Mouse (Mus musculus) forebrain, embryonic 10.5 days (tissue): ENCODE results near the gene Adamts1. TPM values are rescaled to one million over a fixed set of nuclear protein-coding genes. Genes with fewer than 3 reads are reported as not detected.

ENCODE experiments used
- DNase-seq: peaks from one replicate; pipeline ENCODE4 v3.0.0-alpha.2; 2017; ENCODE audit warnings: low spot score; ENCODE audit errors: extremely low spot score
- H3K27ac ChIP-seq: fragments of 300-500 bp; sonication (generic); 2 replicates; pipeline ENCODE4 v1.5.1; 2016; ENCODE audit warnings: mild to moderate bottlenecking
- H3K27me3 ChIP-seq: fragments of 300-500 bp; sonication (generic); 2 replicates; pipeline ENCODE4 v1.6.1; 2016; ENCODE audit warnings: mild to moderate bottlenecking; ENCODE audit not compliant: poor library complexity, severe bottlenecking
- H3K36me3 ChIP-seq: fragments of 300-500 bp; sonication (generic); replicated peaks from 2 replicates; pipeline ENCODE4 v1.6.1; 2016; ENCODE audit warnings: mild to moderate bottlenecking, moderate library complexity
- H3K4me1 ChIP-seq: fragments of 300-500 bp; sonication (generic); 2 replicates; pipeline ENCODE4 v1.6.1; 2016
- H3K4me3 ChIP-seq: fragments of 300-500 bp; sonication (generic); 2 replicates; pipeline ENCODE4 v1.5.1; 2016; ENCODE audit warnings: mild to moderate bottlenecking, moderate library complexity
- H3K9me3 ChIP-seq: fragments of 300-500 bp; sonication (generic); 2 replicates; pipeline ENCODE4 v1.6.1; 2016; ENCODE audit warnings: mild to moderate bottlenecking, moderate library complexity
- WGBS: fragments of 180-500 bp; shearing (Covaris S2); methylation state at CpG from one replicate; pipeline ENCODE4 v1.1.7; 2016; 5-methylcytosine and 5-hydroxymethylcytosine counted together
- polyA plus RNA-seq: library from polyadenylated mRNA; unstranded; fragments of >200 nt; fragmentation: Nextera tagmentation; extraction: Ambion mirVana; gene quantifications from 2 replicates; pipeline ENCODE4 v1.2.1, GENCODE M21; 2016

Gene Adamts1
- polyA plus RNA-seq, 1 experiment from 2014 or later = 15.9 TPM

DNA sequence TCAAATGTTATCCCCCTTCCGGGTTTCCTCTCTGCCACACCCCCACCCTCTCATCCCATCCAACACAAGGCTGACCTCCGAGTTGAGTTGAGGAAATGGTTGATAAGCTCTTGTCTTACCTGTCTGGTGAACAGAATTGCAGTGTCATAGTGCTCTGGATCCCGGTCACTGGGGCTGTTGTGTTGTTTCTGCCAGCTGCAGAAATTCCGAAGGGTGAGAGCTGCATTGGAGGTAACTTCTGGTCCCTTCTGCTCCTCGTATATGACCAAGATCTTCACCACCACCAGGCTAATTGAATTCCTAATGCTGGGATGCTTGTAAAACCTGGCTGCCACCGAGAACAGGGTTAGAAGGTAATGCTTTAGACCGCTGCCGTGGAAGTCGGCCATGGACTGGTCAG, 2.9 kb downstream of the Adamts1 start:
- H3K4me3 ChIP-seq = peak overlapping the region; percentile 80
- no peaks in the 10 kb centered on the region for H3K27me3 ChIP-seq
- H3K4me1 ChIP-seq = peaks cover 43% of the 10 kb centered on the region
- peak overlapping the region; percentile 91; the same call in 1 of the 2 replicates for H3K27ac ChIP-seq
- WGBS = 78% methylated on average over 9 of the region's 9 CpGs
- no peak for DNase-seq
- peaks cover 53% of the 10 kb centered on the region for H3K36me3 ChIP-seq
- no peaks in the 10 kb centered on the region for H3K9me3 ChIP-seq

DNA sequence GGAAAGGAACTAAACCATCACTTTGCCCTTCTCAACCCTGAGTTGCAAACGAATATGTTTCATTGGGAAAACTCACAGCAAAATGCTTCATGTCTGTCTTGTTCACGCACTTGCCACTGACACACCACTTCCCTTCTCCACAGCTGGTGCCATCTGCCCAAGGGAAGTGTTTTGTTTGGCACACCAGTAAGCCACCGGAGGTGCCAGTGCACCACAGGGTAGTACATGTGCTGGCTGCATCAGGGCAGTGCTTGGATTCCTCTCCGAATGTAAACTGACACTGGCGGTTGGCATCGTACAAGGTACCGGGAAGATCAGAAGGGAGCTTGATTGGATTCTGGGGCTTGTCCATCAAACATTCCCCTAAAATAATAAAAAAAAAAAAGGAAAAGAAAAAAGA, 4.6 kb downstream of the Adamts1 start:
- no peak overlapping the region for H3K27ac ChIP-seq
- peaks cover 65% of the 10 kb centered on the region for H3K36me3 ChIP-seq
- peaks cover 27% of the 10 kb centered on the region for H3K4me1 ChIP-seq
- H3K9me3 ChIP-seq = no peaks in the 10 kb centered on the region
- DNase-seq = no peak
- H3K4me3 ChIP-seq = no peak overlapping the region
- 96% methylated on average over 7 of the region's 7 CpGs for WGBS
- H3K27me3 ChIP-seq = no peaks in the 10 kb centered on the region

DNA sequence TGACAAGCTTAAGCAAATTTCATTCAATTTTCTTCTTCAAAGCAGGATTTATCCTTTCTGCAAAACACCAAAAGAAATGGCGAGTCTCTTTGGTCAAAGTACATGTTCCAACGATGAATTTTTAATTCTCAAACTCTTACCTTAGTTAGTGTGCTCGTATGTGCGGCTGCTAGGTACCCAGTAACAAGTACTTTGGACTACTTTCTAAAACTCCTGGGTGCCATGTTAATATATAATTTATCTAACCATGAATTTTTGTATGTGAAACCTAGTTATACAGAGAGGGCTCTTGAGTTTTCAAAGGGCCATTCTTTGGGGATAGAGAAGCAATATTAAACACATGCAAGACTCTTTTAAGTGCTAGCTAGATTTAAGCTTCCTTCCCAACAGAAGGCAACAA, 5.8 kb downstream of the Adamts1 start:
- H3K27ac ChIP-seq = no peak overlapping the region
- H3K9me3 ChIP-seq = no peaks in the 10 kb centered on the region
- DNase-seq = no peak
- no peak overlapping the region for H3K4me3 ChIP-seq
- H3K36me3 ChIP-seq = peaks cover 65% of the 10 kb centered on the region
- peaks cover 17% of the 10 kb centered on the region for H3K4me1 ChIP-seq
- H3K27me3 ChIP-seq = no peaks in the 10 kb centered on the region
- 94% methylated on average over 4 of the region's 4 CpGs for WGBS

DNA sequence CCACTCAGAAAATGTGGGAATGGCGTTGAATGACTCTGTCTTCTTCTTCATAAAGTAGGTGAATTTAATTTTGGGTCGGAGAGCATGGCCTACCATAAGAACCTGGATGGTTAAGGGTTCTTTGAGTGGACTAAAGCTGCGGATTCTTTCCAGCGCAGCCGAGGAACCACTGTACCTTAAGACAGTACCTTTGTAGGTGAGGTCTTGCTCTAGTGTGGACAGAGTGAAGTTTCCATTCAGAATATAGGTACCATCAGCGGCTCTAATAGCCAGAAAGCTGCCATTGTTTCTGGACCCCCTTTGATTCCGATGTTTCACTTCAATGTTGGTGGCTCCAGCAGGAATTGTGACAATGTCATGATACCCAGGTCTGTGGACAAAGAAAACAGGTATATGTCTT, 7.2 kb downstream of the Adamts1 start:
- peaks cover 10% of the 10 kb centered on the region for H3K4me1 ChIP-seq
- H3K27me3 ChIP-seq = no peaks in the 10 kb centered on the region
- H3K36me3 ChIP-seq = peaks cover 65% of the 10 kb centered on the region
- no peaks in the 10 kb centered on the region for H3K9me3 ChIP-seq
- no peak for DNase-seq
- WGBS = 94% methylated on average over 7 of the region's 7 CpGs
- H3K4me3 ChIP-seq = no peak overlapping the region
- no peak overlapping the region for H3K27ac ChIP-seq

DNA sequence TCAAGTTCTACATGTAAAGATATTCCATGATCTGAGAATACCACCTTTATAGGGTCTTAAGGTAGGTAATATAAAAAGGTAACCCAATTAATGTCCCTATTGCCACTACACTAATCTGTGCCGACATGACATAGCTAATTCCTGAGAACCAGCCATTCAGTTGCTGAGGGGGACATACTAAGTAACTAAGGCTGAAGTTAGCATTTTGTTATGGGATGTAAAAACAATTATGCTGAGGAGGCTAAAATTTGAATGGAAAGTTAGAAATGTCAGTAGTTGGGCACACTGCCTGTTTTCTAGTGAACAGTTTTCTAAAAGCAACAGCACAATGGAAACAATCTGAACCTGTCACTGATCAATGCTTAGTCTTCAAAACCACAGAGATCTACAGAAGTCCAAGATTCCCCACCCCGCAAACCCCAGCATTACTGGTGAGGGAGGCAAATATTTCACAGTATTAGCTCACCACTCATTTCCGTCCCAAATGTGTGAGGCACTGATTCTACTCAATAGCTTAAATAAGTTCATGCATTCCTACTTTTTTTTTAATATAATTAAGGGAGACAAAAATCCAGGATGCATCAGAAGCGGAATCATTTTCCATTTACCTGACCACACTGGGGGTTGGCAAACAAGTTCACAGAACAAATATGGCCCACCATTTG, 9.6 kb downstream of the Adamts1 start:
- H3K4me3 ChIP-seq = no peak overlapping the region
- no peaks in the 10 kb centered on the region for H3K9me3 ChIP-seq
- H3K27ac ChIP-seq = no peak overlapping the region
- DNase-seq = no peak
- H3K4me1 ChIP-seq = no peaks in the 10 kb centered on the region
- H3K36me3 ChIP-seq = peaks cover 45% of the 10 kb centered on the region
- WGBS = 91% methylated on average over 4 of the region's 4 CpGs
- no peaks in the 10 kb centered on the region for H3K27me3 ChIP-seq

DNA sequence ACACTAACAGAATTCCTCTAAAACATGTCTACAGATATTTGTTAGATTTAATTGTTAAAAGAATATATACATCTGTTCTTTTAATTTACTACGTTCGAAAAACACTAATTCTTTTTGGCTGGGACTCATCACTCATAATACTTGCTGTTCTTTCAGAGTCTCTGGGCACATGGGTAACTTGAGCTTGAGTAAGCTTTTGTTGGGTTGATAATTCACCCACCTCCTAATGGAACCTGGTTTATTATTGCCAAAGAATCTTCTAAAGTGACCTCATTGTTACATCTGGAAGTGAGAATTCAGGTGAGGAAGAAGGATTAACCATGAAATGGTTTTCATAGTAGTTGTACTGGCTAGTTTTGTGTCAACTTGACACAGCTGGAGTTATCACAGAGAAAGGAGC, 21.8 kb downstream of the Adamts1 start:
- H3K4me3 ChIP-seq = no peak overlapping the region
- H3K4me1 ChIP-seq = no peaks in the 10 kb centered on the region
- no peaks in the 10 kb centered on the region for H3K36me3 ChIP-seq
- no peak for DNase-seq
- no peaks in the 10 kb centered on the region for H3K9me3 ChIP-seq
- H3K27me3 ChIP-seq = no peaks in the 10 kb centered on the region
- no peak overlapping the region for H3K27ac ChIP-seq
- 88% methylated on average over 2 of the region's 2 CpGs for WGBS

DNA sequence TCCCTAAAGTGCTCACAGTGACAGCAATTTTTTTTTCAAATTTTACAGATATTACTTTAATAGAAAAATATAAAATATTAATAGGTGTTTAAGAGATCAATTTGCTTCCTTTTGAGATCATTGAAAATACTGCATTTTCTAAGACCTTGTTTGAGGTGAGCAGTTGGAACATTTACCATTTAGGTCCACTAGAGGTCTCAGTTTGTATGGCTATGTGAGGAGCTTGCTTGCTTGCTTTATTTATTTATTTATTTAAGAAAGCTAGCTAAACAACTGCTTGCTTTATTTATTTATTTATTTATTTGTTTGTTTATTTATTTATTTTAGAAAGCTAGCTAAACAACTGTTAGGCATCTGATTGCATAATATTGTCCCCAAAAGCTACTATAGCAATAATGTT, 23.1 kb downstream of the Adamts1 start:
- H3K9me3 ChIP-seq = no peaks in the 10 kb centered on the region
- DNase-seq = no peak
- no peaks in the 10 kb centered on the region for H3K4me1 ChIP-seq
- no peaks in the 10 kb centered on the region for H3K27me3 ChIP-seq
- no peak overlapping the region for H3K4me3 ChIP-seq
- no peaks in the 10 kb centered on the region for H3K36me3 ChIP-seq
- no peak overlapping the region for H3K27ac ChIP-seq

DNA sequence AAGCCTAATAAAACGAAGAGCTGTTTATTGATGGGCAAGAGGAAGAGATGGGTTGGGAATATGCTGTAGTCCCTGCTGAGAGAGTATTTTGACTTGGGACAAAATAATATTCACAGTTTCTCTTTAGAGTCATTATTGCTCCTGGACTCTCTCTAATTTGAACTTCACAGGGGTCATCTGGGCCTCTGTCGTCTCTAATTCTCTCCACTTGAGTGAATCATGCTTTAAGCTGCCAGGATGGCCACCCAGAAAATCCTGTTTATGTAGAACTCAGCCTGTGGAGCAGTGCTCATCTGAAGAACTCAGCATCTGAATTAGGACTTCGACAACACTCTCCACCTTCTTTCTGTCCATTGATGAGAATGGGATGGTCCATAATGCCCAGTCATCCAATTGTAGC, 30.6 kb downstream of the Adamts1 start:
- H3K4me3 ChIP-seq = no peak overlapping the region
- 73% methylated on average over 3 of the region's 3 CpGs for WGBS

DNA sequence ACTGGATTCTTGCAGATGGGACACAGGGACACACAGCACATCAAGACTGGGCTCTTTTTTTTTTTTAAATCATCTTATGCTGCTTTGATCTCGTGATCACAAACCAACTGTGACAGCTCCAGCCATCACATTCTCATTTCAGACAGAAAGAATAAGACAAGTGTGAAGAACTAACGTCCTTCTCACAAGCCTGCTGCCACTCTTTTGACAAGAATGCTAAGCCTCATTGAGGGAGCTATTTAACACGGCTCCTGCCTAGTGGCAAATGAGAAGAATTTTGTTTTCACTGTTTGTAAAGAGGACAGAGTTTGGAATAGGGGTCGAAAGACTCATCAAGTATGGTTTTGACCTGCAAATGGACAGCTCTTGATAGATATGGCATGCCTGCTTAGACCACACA, 35.6 kb downstream of the Adamts1 start:
- H3K27ac ChIP-seq = no peak overlapping the region
- H3K36me3 ChIP-seq = no peaks in the 10 kb centered on the region
- no peaks in the 10 kb centered on the region for H3K27me3 ChIP-seq
- H3K4me1 ChIP-seq = no peaks in the 10 kb centered on the region
- no peak overlapping the region for H3K4me3 ChIP-seq
- DNase-seq = no peak
- H3K9me3 ChIP-seq = no peaks in the 10 kb centered on the region
- 63% methylated on average over 4 of the region's 4 CpGs for WGBS

More for the DNA sequence above, 30.6 kb downstream of the Adamts1 start:
- H3K9me3 ChIP-seq = no peaks in the 10 kb centered on the region
- no peak overlapping the region for H3K27ac ChIP-seq
- no peaks in the 10 kb centered on the region for H3K4me1 ChIP-seq
- no peak for DNase-seq
- H3K27me3 ChIP-seq = no peaks in the 10 kb centered on the region
- no peaks in the 10 kb centered on the region for H3K36me3 ChIP-seq

DNA sequence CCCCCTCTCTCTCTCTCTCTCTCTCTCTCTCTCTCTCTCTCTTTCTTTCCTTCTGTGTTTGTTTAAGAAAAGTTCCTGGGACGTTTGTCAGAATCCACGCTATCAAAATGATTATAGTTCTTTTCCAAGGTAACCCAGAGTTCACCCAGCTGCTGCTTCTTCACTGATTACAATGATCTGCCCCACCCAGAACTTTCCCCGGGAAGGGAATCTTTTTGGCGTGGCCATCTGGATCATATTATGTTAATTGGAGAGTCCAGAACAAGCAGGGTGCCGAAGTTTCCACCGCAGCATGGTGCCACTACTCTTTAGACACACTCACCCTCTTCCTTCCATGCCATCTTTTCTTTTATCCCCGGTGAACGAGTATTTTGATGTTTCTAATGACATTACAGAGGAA, 37.2 kb downstream of the Adamts1 start:
- Histone ChIP-seq H3K4me1 (no peaks in the 10 kb centered on the region), H3K36me3 (no peaks in the 10 kb centered on the region), H3K27me3 (no peaks in the 10 kb centered on the region), H3K4me3 (no peak overlapping the region), H3K9me3 (no peaks in the 10 kb centered on the region), H3K27ac (no peak overlapping the region)
- DNase-seq = no peak
- WGBS = 62% methylated on average over 8 of the region's 8 CpGs

DNA sequence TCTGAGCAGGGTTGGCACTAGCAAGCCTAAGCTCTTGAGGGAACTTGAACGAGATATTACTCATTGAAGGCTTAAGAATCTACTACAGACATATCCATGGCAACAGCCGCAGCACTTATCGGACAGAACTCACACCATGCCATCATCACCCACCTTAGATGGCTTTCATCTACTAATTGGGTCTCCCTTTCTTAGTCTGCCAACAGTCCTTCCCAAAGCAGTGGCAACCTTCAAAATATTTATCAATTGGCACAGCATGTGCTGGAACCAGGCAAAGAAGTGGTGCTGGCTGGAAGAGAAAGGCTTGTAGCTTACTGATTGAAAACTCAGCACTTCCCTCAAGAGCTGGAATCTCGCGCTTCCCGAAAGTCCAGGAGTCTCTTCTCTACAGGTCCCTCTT, 37.7 kb downstream of the Adamts1 start:
- 84% methylated on average over 6 of the region's 6 CpGs for WGBS
- Histone ChIP-seq H3K36me3 (no peaks in the 10 kb centered on the region), H3K27ac (no peak overlapping the region), H3K9me3 (no peaks in the 10 kb centered on the region), H3K4me3 (no peak overlapping the region), H3K27me3 (no peaks in the 10 kb centered on the region), H3K4me1 (no peaks in the 10 kb centered on the region)
- DNase-seq = no peak

DNA sequence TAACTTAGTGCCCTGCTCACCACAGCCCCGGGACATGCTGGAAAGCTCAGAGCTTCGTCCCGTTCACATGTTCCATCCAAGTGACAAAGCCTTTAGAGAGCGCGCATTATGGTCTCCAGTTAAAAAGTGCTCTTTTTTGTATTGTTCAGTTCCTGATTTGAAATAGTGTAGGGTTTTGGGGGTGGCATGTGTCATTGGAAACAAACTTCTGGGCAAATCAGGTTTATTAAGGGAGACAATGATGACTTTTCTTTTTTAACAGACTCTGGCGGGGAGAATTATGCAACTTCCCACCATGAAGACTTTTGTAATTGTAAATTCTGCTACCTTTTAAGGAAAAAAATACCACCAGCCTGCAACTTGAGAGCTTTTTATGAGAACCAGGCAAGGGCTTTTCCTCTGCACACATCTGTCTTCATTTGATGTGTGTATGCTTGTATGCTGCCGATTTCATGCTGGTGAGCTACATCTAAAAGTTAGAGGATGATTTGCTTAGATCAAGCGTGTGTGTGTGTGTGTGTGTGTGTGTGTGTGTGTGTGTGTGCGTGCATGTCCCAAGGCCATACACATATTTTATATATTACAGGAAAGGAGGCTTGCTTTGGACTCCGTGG, 40.8 kb downstream of the Adamts1 start:
- Histone ChIP-seq H3K27me3 (no peaks in the 10 kb centered on the region), H3K9me3 (no peaks in the 10 kb centered on the region), H3K27ac (no peak overlapping the region), H3K36me3 (no peaks in the 10 kb centered on the region), H3K4me1 (no peaks in the 10 kb centered on the region), H3K4me3 (no peak overlapping the region)
- DNase-seq = no peak
- WGBS = 72% methylated on average over 10 of the region's 10 CpGs

DNA sequence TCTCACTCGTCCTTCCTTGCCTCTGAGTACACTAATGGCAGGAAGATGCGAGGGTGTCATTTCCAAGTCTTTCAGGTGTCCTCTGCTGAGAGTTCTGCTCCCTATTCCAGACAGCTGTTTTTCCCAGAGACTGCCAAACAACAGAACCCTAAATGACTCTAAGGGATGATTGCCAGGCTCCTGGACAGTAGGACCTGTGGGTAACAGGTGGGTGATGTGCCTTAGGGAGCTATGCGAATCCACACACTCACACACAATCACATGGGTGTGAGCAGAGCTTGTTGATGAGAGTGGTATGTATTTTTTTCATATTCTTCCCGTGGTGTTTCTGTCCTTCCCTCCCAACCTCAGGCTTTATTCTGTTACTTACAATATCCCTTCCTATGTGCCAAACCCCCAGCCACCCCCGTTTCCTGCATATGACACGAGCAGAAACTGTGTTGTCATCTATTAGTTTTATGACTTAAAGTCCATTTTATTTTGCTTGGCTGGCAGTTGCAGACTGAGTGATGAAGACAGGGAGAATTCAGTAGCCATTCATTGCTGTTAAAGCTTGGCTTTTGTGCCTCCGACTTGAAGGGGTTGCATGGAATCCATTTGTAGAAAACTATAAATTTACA, 41.8 kb downstream of the Adamts1 start:
- H3K27me3 ChIP-seq = no peaks in the 10 kb centered on the region
- H3K27ac ChIP-seq = no peak overlapping the region
- no peaks in the 10 kb centered on the region for H3K9me3 ChIP-seq
- 89% methylated on average over 7 of the region's 7 CpGs for WGBS
- no peak overlapping the region for H3K4me3 ChIP-seq
- DNase-seq = no peak
- no peaks in the 10 kb centered on the region for H3K36me3 ChIP-seq
- peaks cover 2% of the 10 kb centered on the region; the same call in 1 of the 2 replicates for H3K4me1 ChIP-seq
